Mouse (Mus musculus) lung, postnatal 0 days (tissue): ENCODE results near the gene Clhc1.

Experiments
- CTCF ChIP-seq: IDR thresholded peaks from 2 replicates; pipeline ENCODE4 v1.5.1; 2016; ENCODE audit warnings: antibody characterized with exemption, mild to moderate bottlenecking
- EP300 ChIP-seq: IDR thresholded peaks from 2 replicates; pipeline ENCODE4 v1.6.1; 2016; ENCODE audit warnings: antibody characterized with exemption, mild to moderate bottlenecking, control low read depth

- TF ChIP-seq CTCF (no peak), EP300 (no peak)
Observed at GRCm38 (mm10) chr11:29503948-29504893, 43.5 kb upstream of the Clhc1 start.
